Mouse (Mus musculus): ENCODE data around the gene Mymx.

Gene Mymx

GRCm38 (mm10) chr17:45610144-45610866 is 8.4 kb upstream of the Mymx start:
- in situ Hi-C loops (cut with MboI, MseI): no loop called here

DNA sequence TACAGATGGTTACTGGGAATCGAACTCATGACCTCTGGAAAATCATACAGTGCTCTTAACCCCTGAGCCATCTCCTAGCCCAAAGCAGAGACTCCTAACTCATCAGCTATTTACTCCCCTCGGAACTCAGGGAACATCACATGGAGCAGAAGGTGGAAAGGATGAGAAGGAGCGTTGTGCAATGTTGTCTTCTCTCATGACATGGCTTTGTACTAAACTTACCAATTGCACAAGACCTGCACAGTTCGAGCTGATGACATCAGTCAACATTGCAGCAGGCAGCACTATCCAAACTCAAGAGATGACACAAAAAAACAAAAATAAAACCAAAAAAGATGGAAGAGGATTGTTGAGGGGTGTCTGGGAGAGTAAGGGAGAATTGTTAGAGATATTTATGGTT is 6.5 kb upstream of the Mymx start:
- in situ Hi-C loops (cut with MboI, MseI): loop anchor here (10.0 kb wide), 1 partner anchor 1124 kb away; no protein-coding TSS in a partner anchor

- in situ Hi-C loops (cut with MboI, MseI): loop anchor here (10.0 kb wide), 1 partner anchor 1122 kb away; no protein-coding TSS in a partner anchor
Observed at GRCm38 (mm10) chr17:45606992-45607879, 5.3 kb upstream of the Mymx start.

DNA sequence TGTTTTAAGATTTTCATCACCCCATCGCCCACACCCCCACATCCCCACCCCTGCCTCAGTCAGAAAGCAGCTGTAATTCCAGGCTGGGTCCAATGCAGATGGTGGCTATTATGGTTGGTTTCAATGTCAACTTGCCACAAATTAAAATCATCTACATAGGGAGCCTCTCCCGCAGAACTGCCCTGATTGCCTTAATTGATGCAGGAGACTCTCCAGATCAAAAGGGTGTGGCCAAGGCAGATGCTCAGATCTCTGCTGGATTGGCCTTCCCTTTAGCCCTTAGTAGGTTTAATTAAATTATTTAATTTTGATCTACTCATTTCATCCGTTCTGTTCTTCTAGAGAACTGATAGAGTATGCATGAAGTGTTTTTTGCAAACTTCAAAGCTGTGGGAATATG is 1.1 kb upstream of the Mymx start:
- in situ Hi-C loops (cut with MboI, MseI): loop anchor here (10.0 kb wide), 1 partner anchor 1118 kb away; no protein-coding TSS in a partner anchor

DNA sequence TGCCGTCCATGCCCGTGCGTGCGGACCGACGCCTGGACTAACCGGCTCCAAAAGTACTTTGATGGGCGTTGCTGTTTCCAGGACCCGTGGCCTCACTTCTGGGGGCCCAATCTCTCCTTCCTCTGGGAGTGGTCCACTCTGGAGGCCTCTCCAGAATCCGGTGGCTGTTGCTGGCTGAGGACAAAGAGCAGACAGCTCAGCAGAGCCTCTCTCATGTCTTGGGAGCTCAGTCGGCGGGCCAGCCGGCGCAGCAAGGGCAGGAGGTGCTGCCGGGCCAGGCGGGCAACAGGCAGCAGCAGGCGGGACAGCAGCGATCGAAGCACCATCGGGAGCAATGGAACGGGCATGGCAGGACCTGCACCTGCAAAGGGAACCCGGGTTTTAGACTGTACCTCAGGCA is 577 bp downstream of the Mymx start:
- in situ Hi-C loops (cut with MboI, MseI): loop anchor here (10.0 kb wide), 1 partner anchor 1117 kb away; no protein-coding TSS in a partner anchor

DNA sequence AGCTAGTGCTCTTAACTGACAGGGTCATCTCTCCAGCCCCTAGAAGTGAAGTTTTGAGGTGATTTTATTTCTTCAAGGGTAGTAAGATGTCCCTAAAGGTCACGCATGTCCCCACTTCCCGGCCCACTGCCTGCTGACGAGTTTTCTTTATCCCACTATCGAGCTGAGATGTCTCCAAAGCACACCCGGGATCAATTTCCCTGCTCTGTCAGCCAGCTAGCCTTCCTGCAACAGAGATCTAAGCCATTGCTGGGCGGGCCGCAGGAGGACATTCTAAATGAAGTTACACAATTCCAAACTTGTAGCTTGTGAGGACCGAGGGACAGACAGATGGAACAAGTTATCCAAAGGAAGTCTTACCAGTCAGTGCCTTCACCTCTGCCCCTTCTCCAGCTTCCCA is 1.6 kb downstream of the Mymx start:
- in situ Hi-C loops (cut with MboI, MseI): loop anchor here (10.0 kb wide), 1 partner anchor 1115 kb away; no protein-coding TSS in a partner anchor

DNA sequence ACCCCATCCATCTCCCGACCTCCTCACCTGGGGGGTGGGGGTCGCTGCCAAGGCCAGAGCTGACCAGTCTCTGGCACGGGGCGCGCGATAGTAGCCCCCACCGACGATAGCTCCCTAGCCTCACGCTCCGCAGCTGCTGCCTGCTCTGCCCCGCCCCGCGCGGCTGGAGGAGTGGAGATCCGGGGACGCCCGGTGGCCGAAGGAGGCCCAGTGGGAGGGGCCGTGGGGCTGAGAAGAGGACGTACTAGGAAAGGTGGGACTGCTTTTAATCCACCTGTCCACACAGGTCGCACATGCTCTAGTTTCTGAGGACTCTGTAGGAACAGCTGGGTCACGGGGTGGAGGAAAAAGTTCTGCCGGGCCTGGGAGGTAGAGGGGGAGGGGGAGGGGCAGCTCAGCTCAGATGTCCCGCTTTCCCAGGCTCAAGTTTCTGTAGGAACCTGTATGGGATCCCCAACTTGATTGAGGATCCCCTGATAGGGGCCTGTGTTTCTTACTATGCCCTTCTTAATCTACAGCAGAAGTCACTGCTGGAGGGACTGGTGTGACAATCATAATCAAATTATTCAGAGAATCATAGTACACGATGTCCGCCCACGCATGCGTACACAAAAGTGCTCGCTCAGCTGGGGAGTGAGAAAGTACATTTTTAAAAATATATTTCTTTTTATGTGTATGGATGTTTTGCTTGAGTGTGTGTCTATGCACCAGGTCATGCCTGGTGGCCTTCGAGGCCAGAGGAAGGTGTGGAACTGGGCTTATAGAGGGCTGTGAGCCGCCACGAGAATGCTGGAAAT is 2.3 kb downstream of the Mymx start, which contains the start of gene Slc29a1:
Gene Slc29a1 (minus strand): TSS at position 161 of the 797 bp plus-strand sequence.
- in situ Hi-C loops (cut with MboI, MseI): loop anchor here (10.0 kb wide), 1 partner anchor 1115 kb away; no protein-coding TSS in a partner anchor

GRCm38 (mm10) chr17:45598891-45599290 is 3.0 kb downstream of the Mymx start:
- in situ Hi-C loops (cut with MboI, MseI): no loop called here

DNA sequence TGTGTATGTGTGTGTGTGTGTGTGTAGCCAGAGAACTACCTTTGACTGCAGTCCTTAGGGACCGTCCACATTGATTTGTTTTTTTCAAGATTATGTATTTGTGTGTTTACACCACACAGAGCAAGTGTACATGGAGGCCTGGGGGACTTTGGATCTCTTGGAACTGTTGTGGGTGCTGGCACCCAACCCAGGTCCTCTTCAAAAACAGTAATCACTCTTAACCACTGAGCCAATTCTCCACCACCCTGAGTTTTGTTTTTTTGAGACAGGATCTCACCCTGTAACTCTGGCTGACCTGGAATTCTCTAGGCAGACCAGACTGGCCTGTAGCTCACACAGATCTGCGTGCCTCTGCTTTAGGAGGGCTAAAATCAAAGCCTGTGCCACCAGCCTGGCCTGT is 3.5 kb downstream of the Mymx start:
- in situ Hi-C loops (cut with MboI, MseI): no loop called here

DNA sequence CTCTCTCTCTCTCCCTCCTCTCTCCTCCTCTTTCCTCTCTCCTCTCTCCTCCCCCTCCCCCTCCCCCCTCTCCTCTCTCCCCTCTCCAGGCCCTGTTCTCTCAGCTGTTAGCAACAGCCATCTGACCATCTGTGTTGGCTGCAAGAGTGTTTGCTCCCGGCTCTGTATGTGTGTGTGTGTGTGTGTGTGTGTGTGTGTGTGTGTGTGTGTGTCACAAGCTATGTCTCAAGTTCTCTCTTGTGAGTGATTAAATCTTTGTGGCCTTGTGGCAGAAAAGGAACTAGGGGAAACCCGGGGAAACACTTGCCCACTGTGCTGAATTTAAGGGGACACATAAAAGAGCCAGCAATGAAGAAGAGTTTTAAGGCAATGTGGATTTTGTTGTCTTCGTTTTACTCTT is 4.1 kb downstream of the Mymx start:
- in situ Hi-C loops (cut with MboI, MseI): no loop called here

DNA sequence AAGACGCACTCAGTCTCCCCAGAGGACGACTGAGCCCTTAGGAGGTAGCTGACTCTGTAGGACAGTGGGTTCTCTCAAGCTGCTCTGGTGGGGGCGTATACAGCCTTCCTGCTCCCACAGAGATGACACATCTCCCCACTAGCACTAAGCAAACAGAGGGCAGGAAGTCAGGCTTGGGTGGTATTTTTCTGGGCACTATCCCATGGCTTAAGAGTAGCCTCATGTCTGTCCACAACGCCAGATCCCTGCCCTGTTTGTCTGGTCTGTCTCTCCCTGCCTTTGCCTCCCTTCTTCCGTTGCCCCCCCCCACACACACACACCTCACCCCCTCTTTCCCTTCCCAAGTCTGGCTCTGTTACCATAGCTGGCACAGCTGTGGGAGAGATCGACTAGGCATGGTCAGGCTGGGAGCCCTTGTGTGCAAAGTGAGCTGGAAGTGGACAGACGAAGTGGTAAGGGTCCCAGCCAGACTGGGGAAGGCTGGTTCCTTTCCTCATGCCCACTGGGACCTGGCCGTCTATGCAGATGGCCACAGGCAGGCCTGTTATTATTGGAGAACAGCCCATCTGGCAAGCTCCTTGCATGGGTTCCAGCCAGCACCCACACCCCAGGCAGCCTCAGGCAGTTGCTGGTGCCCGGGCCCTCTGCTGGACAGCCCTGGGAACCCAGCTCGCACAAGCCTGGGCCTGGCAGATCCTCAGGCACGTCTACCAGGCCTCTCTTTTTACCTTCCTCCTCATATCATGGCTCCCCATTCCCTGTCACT is 5.1 kb downstream of the Mymx start:
- in situ Hi-C loops (cut with MboI, MseI): no loop called here

DNA sequence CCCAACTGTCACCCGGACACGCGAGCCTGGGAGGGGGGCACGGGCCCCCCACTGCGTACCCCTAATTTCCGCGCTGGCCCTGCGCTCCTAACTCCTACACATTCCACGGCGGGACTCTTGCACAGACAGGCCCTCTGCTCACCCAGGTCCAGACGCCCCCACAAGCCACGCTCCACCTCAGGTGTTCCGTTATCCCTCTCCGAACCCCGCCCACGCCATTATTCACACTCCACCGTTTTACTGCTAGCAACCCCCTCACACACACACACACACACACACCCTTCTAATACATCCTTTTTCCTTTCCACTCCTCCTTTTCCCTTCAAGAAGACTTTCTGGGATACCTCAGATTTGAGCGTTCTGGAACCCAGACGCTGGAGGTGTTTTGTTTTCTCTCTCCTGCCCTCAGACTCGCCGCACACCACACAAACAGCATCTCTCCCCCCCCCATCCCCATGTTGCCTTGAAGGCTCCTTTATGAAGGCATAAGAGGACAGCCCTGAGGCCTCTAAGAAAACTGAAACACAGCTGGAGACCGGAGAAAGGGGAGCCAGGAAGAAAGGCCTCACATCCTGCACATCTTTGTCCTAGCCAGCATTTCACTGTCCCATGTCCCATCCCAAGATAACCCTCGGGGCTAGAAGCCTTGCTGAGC is 6.0 kb downstream of the Mymx start:
- in situ Hi-C loops (cut with MboI, MseI): no loop called here

- in situ Hi-C loops (cut with MboI, MseI): loop anchor here (5.0 kb wide), 1 partner anchor 42 kb away; no protein-coding TSS in a partner anchor
Observed at GRCm38 (mm10) chr17:45594881-45595735, 6.8 kb downstream of the Mymx start.

DNA sequence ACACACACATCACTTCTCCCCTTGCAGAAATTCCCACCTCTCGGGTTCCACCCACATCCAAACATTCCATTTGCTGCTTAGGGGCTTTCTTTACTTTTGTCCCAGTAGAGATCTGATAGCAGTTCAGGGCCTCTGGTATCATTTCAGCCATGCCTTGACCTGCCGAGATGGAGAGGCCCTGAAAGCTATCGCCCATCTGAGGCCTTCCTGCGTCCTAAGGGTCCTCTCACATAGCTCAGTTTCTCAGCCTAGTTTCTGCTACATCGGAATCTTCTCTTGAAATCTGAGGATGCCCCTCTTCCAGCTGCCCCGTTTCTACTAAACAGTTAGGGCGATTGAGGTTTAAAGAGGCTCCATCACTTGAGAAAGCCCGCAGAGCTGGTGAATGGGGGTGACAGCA is 7.7 kb downstream of the Mymx start:
- in situ Hi-C loops (cut with MboI, MseI): loop anchor here (5.0 kb wide), 1 partner anchor 43 kb away; no protein-coding TSS in a partner anchor

- in situ Hi-C loops (cut with MboI, MseI): loop anchor here (5.0 kb wide), 1 partner anchor 44 kb away; no protein-coding TSS in a partner anchor
Observed at GRCm38 (mm10) chr17:45593479-45593878, 8.4 kb downstream of the Mymx start.

GRCm38 (mm10) chr17:45592606-45593431 is 9.1 kb downstream of the Mymx start:
- in situ Hi-C loops (cut with MboI, MseI): loop anchor here (5.0 kb wide), 1 partner anchor 44 kb away; no protein-coding TSS in a partner anchor

- in situ Hi-C loops (cut with MboI, MseI): loop anchor here (5.0 kb wide), 1 partner anchor 45 kb away; no protein-coding TSS in a partner anchor
Observed at GRCm38 (mm10) chr17:45591701-45592605, 9.9 kb downstream of the Mymx start.
